Mouse (Mus musculus): ENCODE data around the gene Brd4. TPM values are rescaled to one million over a fixed set of nuclear protein-coding genes. Genes with fewer than 3 reads are reported as not detected.

Gene Brd4
- polyA plus RNA-seq, 2 experiments = 80.0 to 97.3 TPM

DNA sequence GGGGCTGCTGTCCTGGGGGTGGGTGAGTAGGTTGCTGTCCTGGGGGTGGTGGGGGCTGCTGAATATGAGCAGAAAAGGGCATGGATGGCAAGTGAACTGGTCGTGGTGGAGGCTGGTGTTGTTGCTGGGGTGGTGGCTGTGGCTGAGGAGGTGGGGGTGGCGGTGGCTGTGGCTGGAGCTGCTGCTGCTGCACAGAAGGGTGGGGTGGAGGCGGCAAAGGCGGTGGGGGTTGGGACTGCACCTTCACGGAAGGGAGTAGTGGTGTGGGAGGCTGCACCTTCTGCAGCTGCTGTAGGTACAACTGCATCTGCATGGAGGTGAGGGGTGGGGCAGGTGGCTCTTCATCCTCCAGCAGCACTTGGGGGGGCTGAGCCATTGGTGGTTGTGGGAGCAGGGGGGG lies 83.4 kb downstream of the Brd4 start:
- 79% methylated on average over 5 of the region's 5 CpGs for WGBS
- Histone ChIP-seq H3K4me1 (ENCODE audit: control insufficient read depth, insufficient read depth, low read length) (no peaks in the 10 kb centered on the region), H3K27me3 (ENCODE audit: control insufficient read depth, insufficient read depth, low read length) (no peaks in the 10 kb centered on the region), H3K27ac (replicated peaks; ENCODE audit: low read depth, low read length) (no peak overlapping the region), H3K36me3 (ENCODE audit: control insufficient read depth, insufficient read depth, low read length) (peaks cover 99% of the 10 kb centered on the region), H3K4me2 (replicated peaks; ENCODE audit: low read depth, low read length, severe bottlenecking) (no peak overlapping the region), H3K9ac (ENCODE audit: low read depth, low read length, severe bottlenecking) (no peak overlapping the region), H3K9me3 (ENCODE audit: control insufficient read depth, low read length) (no peaks in the 10 kb centered on the region), H3K4me3 (replicated peaks; ENCODE audit: low read length) (no peak overlapping the region)
- DNase-seq (ENCODE audit: low spot score) (no peak), ATAC-seq (ENCODE audit: low FRiP score, low read depth) (no peak; the same call in 1 of the 2 replicates)
- no peak for TF ChIP-seq POLR2A (IDR thresholded peaks at IDR 0.05; ENCODE audit: borderline replicate concordance, extremely low read depth, insufficient read depth, insufficient read length)

DNA sequence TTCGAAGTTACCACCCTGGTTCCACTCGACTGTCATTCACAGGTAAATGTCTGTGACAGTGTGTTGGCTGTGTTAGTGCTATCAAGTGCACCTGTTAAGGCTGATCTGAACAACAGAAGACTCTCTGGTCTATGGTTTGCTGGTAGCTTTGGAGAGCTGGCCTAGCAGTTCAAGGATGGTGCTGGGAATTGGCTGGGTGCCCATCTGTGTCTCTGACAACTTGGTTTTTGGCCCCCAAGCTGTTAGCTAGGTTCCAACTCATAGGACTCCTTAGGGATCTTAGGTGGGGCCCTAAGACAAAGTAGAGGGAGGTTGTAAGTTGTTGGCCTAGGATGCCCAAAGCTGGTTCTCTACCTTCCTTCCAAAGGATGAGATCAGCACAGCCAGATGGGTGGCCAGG lies 84.7 kb downstream of the Brd4 start:
- Histone ChIP-seq H3K9ac (ENCODE audit: low read depth, low read length, severe bottlenecking) (no peak overlapping the region), H3K4me3 (replicated peaks; ENCODE audit: low read length) (no peak overlapping the region), H3K27ac (replicated peaks; ENCODE audit: low read depth, low read length) (no peak overlapping the region), H3K9me3 (ENCODE audit: control insufficient read depth, low read length) (no peaks in the 10 kb centered on the region), H3K4me1 (ENCODE audit: control insufficient read depth, insufficient read depth, low read length) (no peaks in the 10 kb centered on the region), H3K27me3 (ENCODE audit: control insufficient read depth, insufficient read depth, low read length) (no peaks in the 10 kb centered on the region), H3K4me2 (replicated peaks; ENCODE audit: low read depth, low read length, severe bottlenecking) (no peak overlapping the region), H3K36me3 (ENCODE audit: control insufficient read depth, insufficient read depth, low read length) (peaks cover 95% of the 10 kb centered on the region)
- no peak for TF ChIP-seq POLR2A (IDR thresholded peaks at IDR 0.05; ENCODE audit: borderline replicate concordance, extremely low read depth, insufficient read depth, insufficient read length)
- WGBS = 100% methylated on average over 2 of the region's 2 CpGs
- no peak for ATAC-seq (ENCODE audit: low FRiP score, low read depth)
- no peak for DNase-seq (ENCODE audit: low spot score)

DNA sequence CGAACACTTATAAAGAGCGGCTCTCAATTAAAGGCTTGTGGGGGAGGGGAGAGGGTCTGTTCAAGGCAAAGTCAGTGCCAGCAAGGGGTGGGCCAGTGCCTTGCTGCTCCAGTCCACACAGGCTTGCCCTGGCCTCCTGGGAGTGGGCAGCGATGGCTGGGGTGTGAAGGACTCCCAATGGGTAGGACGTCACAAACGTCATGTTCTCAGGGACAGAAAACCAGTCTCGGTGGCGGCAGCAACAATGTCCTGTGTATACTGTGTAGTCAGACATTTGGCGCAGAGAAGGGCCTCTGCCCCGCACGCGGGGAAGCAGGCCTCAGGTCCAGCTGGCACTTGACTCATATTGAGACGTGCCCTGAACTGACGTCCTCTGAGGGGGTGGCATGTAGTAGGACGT lies 87.4 kb downstream of the Brd4 start:
- Histone ChIP-seq H3K27me3 (ENCODE audit: control insufficient read depth, insufficient read depth, low read length) (no peaks in the 10 kb centered on the region), H3K4me2 (replicated peaks; ENCODE audit: low read depth, low read length, severe bottlenecking) (no peak overlapping the region), H3K9me3 (ENCODE audit: control insufficient read depth, low read length) (no peaks in the 10 kb centered on the region), H3K27ac (replicated peaks; ENCODE audit: low read depth, low read length) (no peak overlapping the region), H3K36me3 (ENCODE audit: control insufficient read depth, insufficient read depth, low read length) (peaks cover 69% of the 10 kb centered on the region), H3K4me3 (replicated peaks; ENCODE audit: low read length) (no peak overlapping the region), H3K4me1 (ENCODE audit: control insufficient read depth, insufficient read depth, low read length) (no peaks in the 10 kb centered on the region), H3K9ac (ENCODE audit: low read depth, low read length, severe bottlenecking) (no peak overlapping the region)
- ATAC-seq (ENCODE audit: low FRiP score, low read depth) (no peak), DNase-seq (ENCODE audit: low spot score) (no peak)
- no peak for TF ChIP-seq POLR2A (IDR thresholded peaks at IDR 0.05; ENCODE audit: borderline replicate concordance, extremely low read depth, insufficient read depth, insufficient read length)
- 93% methylated on average over 14 of the region's 14 CpGs for WGBS

DNA sequence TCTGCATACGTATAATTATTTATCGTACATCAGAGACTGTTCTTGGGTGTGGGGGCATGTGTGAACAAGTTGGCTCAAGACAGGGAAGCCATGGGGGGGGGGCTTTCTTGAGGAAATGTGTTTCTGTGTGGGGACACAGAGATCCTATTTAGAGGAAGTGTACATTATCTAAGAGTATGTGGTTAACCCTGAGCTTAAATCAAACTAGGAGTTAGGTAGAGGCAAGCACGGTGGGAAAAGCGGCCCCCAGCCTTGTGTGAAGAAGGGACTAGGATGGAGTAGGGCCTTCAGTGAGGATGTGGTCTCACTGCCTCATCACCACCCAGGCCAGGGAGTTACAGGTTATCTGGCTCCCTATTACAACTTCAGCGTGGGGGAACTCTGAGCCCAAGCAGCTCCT lies 88.8 kb downstream of the Brd4 start:
- WGBS = 92% methylated on average over 5 of the region's 5 CpGs
- no peak overlapping the region for H3K27ac ChIP-seq (replicated peaks; ENCODE audit: low read depth, low read length)
- peaks cover 55% of the 10 kb centered on the region for H3K36me3 ChIP-seq (ENCODE audit: control insufficient read depth, insufficient read depth, low read length)

DNA sequence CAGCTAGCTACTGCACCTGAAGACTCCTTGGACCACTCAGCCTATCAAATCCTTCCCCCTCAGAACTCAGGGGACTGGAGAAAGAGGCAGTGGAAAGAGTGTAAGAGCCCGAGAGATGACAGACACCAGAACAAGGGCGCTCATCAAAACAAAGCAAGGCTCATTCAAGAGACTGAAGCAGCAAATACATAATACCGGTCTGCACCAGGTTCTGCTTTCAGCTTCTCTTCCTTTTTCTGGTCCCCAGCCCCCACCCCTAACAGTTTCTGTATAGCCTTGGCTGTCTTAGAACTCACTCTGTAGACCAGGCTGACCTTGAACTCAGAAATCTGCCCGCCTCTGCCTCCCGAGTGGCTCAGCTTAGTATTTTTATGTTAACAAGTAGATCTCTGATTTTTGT lies 91.5 kb downstream of the Brd4 start:
- DNase-seq (ENCODE audit: low spot score) (no peak), ATAC-seq (ENCODE audit: low FRiP score, low read depth) (no peak)
- Histone ChIP-seq H3K9ac (ENCODE audit: low read depth, low read length, severe bottlenecking) (no peak overlapping the region), H3K4me2 (replicated peaks; ENCODE audit: low read depth, low read length, severe bottlenecking) (no peak overlapping the region), H3K9me3 (ENCODE audit: control insufficient read depth, low read length) (no peaks in the 10 kb centered on the region), H3K4me1 (ENCODE audit: control insufficient read depth, insufficient read depth, low read length) (peaks cover 12% of the 10 kb centered on the region), H3K27me3 (ENCODE audit: control insufficient read depth, insufficient read depth, low read length) (peaks cover 19% of the 10 kb centered on the region; the same call in 1 of the 2 replicates), H3K27ac (replicated peaks; ENCODE audit: low read depth, low read length) (no peak overlapping the region), H3K4me3 (replicated peaks; ENCODE audit: low read length) (no peak overlapping the region), H3K36me3 (ENCODE audit: control insufficient read depth, insufficient read depth, low read length) (peaks cover 28% of the 10 kb centered on the region)
- no peak for TF ChIP-seq POLR2A (IDR thresholded peaks at IDR 0.05; ENCODE audit: borderline replicate concordance, extremely low read depth, insufficient read depth, insufficient read length)
- 80% methylated on average over 5 of the region's 5 CpGs for WGBS

More for the DNA sequence above, 88.8 kb downstream of the Brd4 start:
- Histone ChIP-seq H3K27me3 (ENCODE audit: control insufficient read depth, insufficient read depth, low read length) (no peaks in the 10 kb centered on the region), H3K9me3 (ENCODE audit: control insufficient read depth, low read length) (no peaks in the 10 kb centered on the region), H3K4me3 (replicated peaks; ENCODE audit: low read length) (no peak overlapping the region), H3K4me1 (ENCODE audit: control insufficient read depth, insufficient read depth, low read length) (no peaks in the 10 kb centered on the region), H3K9ac (ENCODE audit: low read depth, low read length, severe bottlenecking) (no peak overlapping the region), H3K4me2 (replicated peaks; ENCODE audit: low read depth, low read length, severe bottlenecking) (no peak overlapping the region)
- DNase-seq (ENCODE audit: low spot score) (no peak), ATAC-seq (ENCODE audit: low FRiP score, low read depth) (no peak)
- TF ChIP-seq POLR2A (IDR thresholded peaks at IDR 0.05; ENCODE audit: borderline replicate concordance, extremely low read depth, insufficient read depth, insufficient read length) = no peak

DNA sequence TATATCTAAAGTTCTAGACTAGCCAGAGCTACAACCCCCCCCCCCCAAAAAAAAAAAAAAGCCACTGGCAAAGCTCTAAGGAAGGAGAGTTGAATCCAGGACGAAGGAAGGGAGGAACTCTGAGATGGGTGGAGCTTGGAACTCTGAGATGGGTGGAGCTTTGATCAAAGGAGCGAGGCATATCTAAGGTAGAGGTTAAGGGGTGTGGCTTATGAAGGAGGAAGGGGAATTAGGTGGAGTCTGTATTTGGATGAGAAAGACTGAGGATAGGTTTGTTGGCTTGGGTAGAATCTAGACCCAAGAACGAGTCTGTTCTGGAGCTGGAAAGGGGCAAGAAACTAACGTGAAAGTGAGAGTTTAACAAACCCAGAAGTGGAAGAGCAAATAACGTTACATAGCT lies 94.7 kb downstream of the Brd4 start:
- no peak for TF ChIP-seq POLR2A (IDR thresholded peaks at IDR 0.05; ENCODE audit: borderline replicate concordance, extremely low read depth, insufficient read depth, insufficient read length)
- Histone ChIP-seq H3K4me2 (replicated peaks; ENCODE audit: low read depth, low read length, severe bottlenecking) (peak overlapping the region; percentile 64; the same call in 1 of the 2 replicates), H3K9ac (ENCODE audit: low read depth, low read length, severe bottlenecking) (no peak overlapping the region), H3K4me1 (ENCODE audit: control insufficient read depth, insufficient read depth, low read length) (peaks cover 12% of the 10 kb centered on the region), H3K4me3 (replicated peaks; ENCODE audit: low read length) (no peak overlapping the region), H3K9me3 (ENCODE audit: control insufficient read depth, low read length) (no peaks in the 10 kb centered on the region), H3K27ac (replicated peaks; ENCODE audit: low read depth, low read length) (no peak overlapping the region), H3K36me3 (ENCODE audit: control insufficient read depth, insufficient read depth, low read length) (no peaks in the 10 kb centered on the region), H3K27me3 (ENCODE audit: control insufficient read depth, insufficient read depth, low read length) (peaks cover 19% of the 10 kb centered on the region; the same call in 1 of the 2 replicates)
- WGBS = 12% methylated on average over 5 of the region's 5 CpGs
- DNase-seq (ENCODE audit: low spot score) = no peak
- ATAC-seq (ENCODE audit: low FRiP score, low read depth) = no peak
